Mouse (Mus musculus) kidney, postnatal 0 days (tissue): ENCODE data around the gene Aire. TPM values are rescaled to one million over a fixed set of nuclear protein-coding genes. Genes with fewer than 3 reads are reported as not detected.
"Not testable (repeated sequence)": the region's sequence is repeated elsewhere in the genome, so short reads cannot be mapped to it uniquely, and the experiment has no call there.

Experiments
- ATAC-seq: fragments of 200-750 bp; cut with Nextera tagmentation; replicated peaks from 2 replicates; pipeline ENCODE4 v1.8.0; 2017; ENCODE audit warnings: low read depth, moderate number of reproducible peaks, moderate TSS enrichment, moderate library complexity; ENCODE audit not compliant: low FRiP score
- DNase-seq: peaks from one replicate; pipeline ENCODE4 v3.0.0-alpha.2; 2016; ENCODE audit warnings: low spot score
- H3K27ac ChIP-seq: fragments of 300-500 bp; sonication (generic); 2 replicates; pipeline ENCODE4 v1.5.1; 2014; ENCODE audit warnings: mild to moderate bottlenecking
- H3K27me3 ChIP-seq: fragments of 300-500 bp; sonication (generic); 2 replicates; pipeline ENCODE4 v1.6.1; 2014; ENCODE audit warnings: low read length, mixed read lengths; ENCODE audit not compliant: insufficient read depth
- H3K36me3 ChIP-seq: fragments of 300-500 bp; sonication (generic); 2 replicates; pipeline ENCODE4 v1.6.1; 2014; ENCODE audit warnings: low read length, mixed read lengths; ENCODE audit not compliant: insufficient read depth
- H3K4me1 ChIP-seq: fragments of 300-500 bp; sonication (generic); replicated peaks from 2 replicates; pipeline ENCODE4 v1.6.1; 2014; ENCODE audit warnings: antibody characterized with exemption, low read length, mixed read lengths; ENCODE audit not compliant: insufficient read depth
- H3K4me2 ChIP-seq: fragments of 300-500 bp; sonication (generic); 2 replicates; pipeline ENCODE4 v1.6.1; 2014; ENCODE audit warnings: mild to moderate bottlenecking, low read length, moderate library complexity, mixed read lengths
- H3K4me3 ChIP-seq: fragments of 300-500 bp; sonication (generic); replicated peaks from 2 replicates; pipeline ENCODE4 v1.5.1; 2014; ENCODE audit warnings: low read depth, low read length
- H3K9ac ChIP-seq: fragments of 300-500 bp; sonication (generic); 2 replicates; pipeline ENCODE4 v1.6.1; 2014; ENCODE audit warnings: low read depth, low read length
- H3K9me3 ChIP-seq: fragments of 300-500 bp; sonication (generic); replicated peaks from 2 replicates; pipeline ENCODE4 v1.6.1; 2016; ENCODE audit warnings: low read length, inconsistent platforms, mixed read lengths
- CTCF ChIP-seq: IDR thresholded peaks from 2 replicates; pipeline ENCODE4 v1.5.1; 2016; ENCODE audit warnings: antibody characterized with exemption, low read depth, mild to moderate bottlenecking, moderate library complexity
- WGBS: fragments of 180-500 bp; shearing (Covaris S2); extraction: QIAGEN DNeasy Blood & Tissue Kit; methylation state at CpG from one replicate; pipeline ENCODE4 v1.1.7; 2014; 5-methylcytosine and 5-hydroxymethylcytosine counted together
- polyA plus RNA-seq: library from polyadenylated mRNA; unstranded; fragments of >200 nt; fragmentation: Nextera tagmentation; extraction: Ambion mirVana; gene quantifications from 2 replicates; pipeline ENCODE4 v1.2.1, GENCODE M21; 2015

The Aire gene
- polyA plus RNA-seq, 1 experiment from 2014 or later, result 0.34 TPM

DNA sequence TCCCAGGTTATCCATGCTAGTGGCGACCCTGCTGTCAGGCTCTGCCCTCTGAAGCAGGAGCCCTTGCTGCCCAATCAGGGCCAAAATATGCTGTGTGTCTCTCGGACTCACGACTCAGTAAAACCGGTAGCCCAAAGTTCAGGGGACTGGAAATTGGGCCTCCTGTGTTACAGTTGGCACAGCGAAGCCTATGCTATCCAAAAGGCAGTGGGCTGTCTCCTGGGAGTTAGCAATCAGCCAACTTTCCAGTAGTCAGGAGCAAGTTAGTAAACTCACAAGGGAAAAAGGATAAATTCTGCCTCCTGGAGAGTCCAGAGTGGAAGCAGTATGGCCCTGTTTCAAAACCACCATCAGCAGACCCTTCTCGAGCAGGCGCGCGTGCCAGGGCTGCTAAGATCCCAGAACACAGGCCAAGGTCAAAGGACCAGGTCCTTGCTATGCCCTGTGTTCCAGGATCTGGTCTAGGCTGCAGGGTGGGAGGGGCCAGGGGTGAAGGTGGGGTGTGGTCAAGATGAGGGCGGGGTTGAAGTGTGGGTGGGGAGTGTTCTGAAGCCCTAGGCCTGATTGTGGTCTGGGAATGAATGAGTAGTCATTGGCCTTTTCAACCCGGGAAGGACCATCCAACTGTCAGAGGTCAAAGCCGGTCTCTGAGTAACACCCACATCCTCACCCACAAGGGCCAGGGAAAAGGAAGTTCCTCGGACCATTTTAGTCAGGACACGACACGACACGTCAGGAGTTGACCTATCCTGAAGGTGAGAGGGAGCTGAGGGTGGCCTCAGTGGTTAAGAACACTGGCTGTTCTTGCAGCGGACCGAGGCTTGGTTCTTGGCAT lies 30.5 kb downstream of the Aire start:
- Histone ChIP-seq H3K9ac (no peak overlapping the region), H3K4me3 (no peak overlapping the region), H3K9me3 (no peaks in the 10 kb centered on the region), H3K36me3 (no peaks in the 10 kb centered on the region), H3K27ac (no peak overlapping the region), H3K27me3 (no peaks in the 10 kb centered on the region), H3K4me1 (peaks cover 8% of the 10 kb centered on the region), H3K4me2 (no peak overlapping the region)
- TF ChIP-seq CTCF, result no peak
- ATAC-seq, result no peak
- WGBS, result 89% methylated on average over 18 of the region's 18 CpGs
- DNase-seq, result no peak

DNA sequence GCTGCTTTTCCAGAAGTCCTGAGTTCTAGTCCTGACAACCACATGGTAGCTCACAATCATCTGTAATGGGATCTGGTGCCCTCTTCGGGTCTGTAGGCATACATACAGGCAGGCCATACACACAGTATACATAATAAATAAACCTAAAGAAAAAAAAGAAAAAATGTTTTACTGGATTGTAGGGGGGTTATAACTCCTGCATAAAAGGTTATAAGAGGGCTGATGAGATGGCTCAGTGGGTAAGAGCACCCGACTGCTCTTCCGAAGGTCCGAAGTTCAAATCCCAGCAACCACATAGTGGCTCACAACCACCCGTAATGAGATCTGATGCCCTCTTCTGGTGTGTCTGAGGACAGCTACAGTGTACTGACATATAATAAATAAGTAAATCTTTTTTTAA lies 32.3 kb downstream of the Aire start:
- not testable (repeated sequence) for DNase-seq, H3K4me3 ChIP-seq, H3K4me2 ChIP-seq, H3K27ac ChIP-seq, H3K9me3 ChIP-seq, H3K36me3 ChIP-seq, H3K27me3 ChIP-seq, H3K9ac ChIP-seq, ATAC-seq
- H3K4me1 ChIP-seq, result peaks cover 23% of the 10 kb centered on the region
- 96% methylated on average over 5 of the region's 5 CpGs for WGBS

DNA sequence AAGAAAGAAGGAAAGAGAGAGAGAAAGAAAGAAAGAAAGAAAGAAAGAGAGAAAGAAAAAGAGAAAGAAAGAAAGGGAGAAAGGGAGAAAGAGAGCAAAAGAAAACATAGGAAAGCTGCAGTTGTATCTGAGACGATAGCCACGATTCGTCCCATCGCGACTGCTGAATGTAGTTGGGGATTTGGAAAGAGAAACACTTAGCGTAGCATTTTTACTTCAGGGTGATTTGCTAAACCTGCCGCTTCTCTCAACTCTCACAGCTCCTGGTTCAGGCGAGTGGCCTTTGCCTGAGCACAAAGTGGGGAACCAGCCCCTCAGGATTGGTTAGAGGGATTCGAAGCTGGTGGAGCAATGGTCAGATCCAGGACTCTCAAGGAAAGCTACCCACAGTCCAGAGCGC lies 33.1 kb downstream of the Aire start:
- H3K9ac ChIP-seq, result no peak overlapping the region
- no peak overlapping the region for H3K4me3 ChIP-seq
- 11% methylated on average over 10 of the region's 10 CpGs for WGBS
- no peaks in the 10 kb centered on the region for H3K36me3 ChIP-seq
- DNase-seq (peak; percentile 17), ATAC-seq (no peak)
- H3K9me3 ChIP-seq, result no peaks in the 10 kb centered on the region
- H3K4me2 ChIP-seq, result peak overlapping the region; percentile 79
- no peak overlapping the region for H3K27ac ChIP-seq
- peaks cover 29% of the 10 kb centered on the region for H3K4me1 ChIP-seq
- TF ChIP-seq CTCF, result no peak
- H3K27me3 ChIP-seq, result no peaks in the 10 kb centered on the region

DNA sequence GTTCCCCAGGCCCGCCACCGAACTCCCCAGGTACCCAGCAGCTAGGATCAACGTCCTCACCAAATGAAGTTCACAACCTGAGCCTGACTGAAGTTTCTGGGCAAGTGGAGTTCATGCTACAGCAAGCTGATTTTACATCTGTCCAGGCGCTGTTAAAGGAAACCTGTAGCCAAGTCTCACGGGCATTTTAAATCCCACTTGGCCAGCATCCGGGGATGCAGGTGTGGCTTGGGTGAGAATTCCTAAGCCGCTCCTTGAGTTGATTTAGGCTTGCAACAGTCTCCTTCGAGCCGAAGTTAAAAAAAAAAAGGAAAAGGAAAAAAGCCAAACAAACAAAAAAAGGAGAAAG lies 33.5 kb downstream of the Aire start, which contains the start of gene Pfkl:
Gene Pfkl, minus strand, starts transcription at position 139 of the 349 bp plus-strand sequence.
- H3K4me3 ChIP-seq, result peak within 1 kb of the TSS; percentile 66
- ATAC-seq, result no peak
- TF ChIP-seq CTCF, result no peak
- H3K9ac ChIP-seq, result peak within 1 kb of the TSS; percentile 68
- H3K9me3 ChIP-seq, result no peaks in the 10 kb centered on the region
- H3K4me1 ChIP-seq, result peaks cover 29% of the 10 kb centered on the region
- H3K36me3 ChIP-seq, result no peaks in the 10 kb centered on the region
- no peaks in the 10 kb centered on the region for H3K27me3 ChIP-seq
- under 1% methylated on average over 9 of the region's 9 CpGs for WGBS
- H3K4me2 ChIP-seq, result peak within 1 kb of the TSS; percentile 79
- peak within 1 kb of the TSS; percentile 92 for H3K27ac ChIP-seq
- no peak for DNase-seq

DNA sequence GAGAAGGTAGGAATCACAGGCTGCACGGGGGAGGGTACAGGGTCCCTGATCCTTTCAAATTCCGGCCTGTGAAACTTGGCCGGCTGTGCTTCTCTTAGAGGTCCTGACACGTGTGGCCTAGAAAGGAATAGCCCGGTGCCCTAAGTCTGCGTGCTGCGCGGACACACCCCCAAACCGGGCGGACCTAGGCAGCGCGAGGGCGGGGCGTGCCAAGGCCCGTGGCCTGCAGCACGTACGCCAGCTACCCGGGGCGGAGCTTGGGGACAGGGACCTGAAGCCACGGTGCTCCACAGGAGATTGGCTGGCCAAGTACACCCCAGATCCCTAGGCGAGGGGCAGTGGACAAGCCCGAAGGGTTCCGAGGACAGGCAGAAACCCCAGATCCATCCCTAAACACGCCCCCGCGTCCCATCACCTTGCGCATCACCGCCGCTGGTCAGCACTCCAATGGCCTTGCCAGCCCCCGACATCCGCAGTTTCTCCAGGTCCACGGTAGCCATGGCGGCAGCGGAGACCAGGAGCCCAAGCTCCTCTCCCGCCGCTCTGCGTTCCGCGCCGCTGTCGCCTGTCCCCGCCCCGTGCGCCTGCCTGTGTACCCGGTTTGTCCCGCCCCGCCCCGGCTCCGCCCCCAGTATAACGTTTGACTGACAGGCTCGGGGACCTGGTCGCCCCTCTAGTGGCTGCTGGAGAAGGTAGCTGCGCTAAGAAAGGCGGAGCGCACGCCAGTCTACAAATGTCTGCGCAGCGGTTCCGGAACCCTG lies 34.0 kb downstream of the Aire start:
- ATAC-seq, result peak; percentile 95
- Histone ChIP-seq H3K27ac (peak overlapping the region; percentile 92), H3K4me3 (peak overlapping the region; percentile 66), H3K4me1 (peaks cover 29% of the 10 kb centered on the region), H3K9me3 (no peaks in the 10 kb centered on the region), H3K27me3 (no peaks in the 10 kb centered on the region), H3K36me3 (no peaks in the 10 kb centered on the region), H3K4me2 (peak overlapping the region; percentile 79), H3K9ac (peak overlapping the region; percentile 68)
- TF ChIP-seq CTCF, result peak; percentile 72
- peak; percentile 97 for DNase-seq
- WGBS, result under 1% methylated on average over 58 of the region's 59 CpGs

DNA sequence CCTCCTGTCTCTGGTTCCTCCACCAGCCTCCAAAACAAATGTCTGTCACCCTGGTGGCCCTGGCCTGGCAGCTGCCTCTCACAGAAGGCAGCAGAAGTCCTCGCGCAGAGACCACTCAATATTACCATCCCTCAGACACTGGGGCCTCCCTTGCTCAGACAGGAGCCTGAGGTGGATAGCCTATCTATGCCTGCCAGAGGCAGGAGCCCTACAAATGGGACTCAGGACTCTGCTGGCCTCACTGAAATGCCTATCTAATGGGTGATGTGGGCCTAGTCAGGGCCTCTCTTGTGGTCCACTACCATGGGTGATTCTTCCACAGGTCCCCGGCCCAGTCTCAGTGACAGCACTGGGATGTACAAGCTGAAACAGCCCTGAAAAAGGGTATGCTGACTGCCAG lies 35.2 kb downstream of the Aire start:
- TF ChIP-seq CTCF, result no peak
- Histone ChIP-seq H3K4me2 (peak overlapping the region; percentile 79), H3K36me3 (0 out of 2 replicates have a peak, but pooled peaks cover 6% of the 10 kb centered on the region), H3K9ac (0 out of 2 replicates have a peak overlapping the region, but pooled peaks have one; percentile 33), H3K4me3 (peak overlapping the region; percentile 66; the same call in 1 of the 2 replicates), H3K4me1 (peaks cover 29% of the 10 kb centered on the region), H3K27me3 (no peaks in the 10 kb centered on the region), H3K27ac (0 out of 2 replicates have a peak overlapping the region, but pooled peaks have one; percentile 92), H3K9me3 (no peaks in the 10 kb centered on the region)
- 69% methylated on average over 3 of the region's 3 CpGs for WGBS
- no peak for DNase-seq
- no peak for ATAC-seq
